In the genomic region with DNA sequence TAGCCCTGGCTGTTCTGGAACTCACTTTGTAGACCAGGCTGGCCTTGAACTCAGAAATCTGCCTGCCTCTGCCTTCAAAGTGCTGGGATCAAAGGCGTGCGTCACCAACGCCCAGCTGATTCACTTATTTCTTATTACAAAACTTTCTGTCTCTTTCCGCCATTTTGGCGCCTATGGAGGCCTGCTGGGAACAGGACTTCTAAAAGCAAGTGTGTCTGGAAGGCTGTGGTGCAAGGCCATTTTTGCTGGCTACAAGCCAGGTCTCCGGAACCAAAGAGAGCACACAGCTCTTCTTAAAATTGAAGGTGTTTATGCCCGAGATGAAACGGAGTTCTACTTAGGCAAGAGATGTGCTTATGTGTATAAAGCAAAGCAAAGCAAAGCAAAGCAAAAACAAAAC, we compare ENCODE assay signal across 10 mouse cellular contexts. TPM values are rescaled to one million over a fixed set of nuclear protein-coding genes. Genes with fewer than 3 reads are reported as not detected.
DNase-seq lines count a peak whose midpoint lies in the region.
"Had no signal": no experiment of that assay in that cellular context is flagged by ENCODE, and none has a peak within 500 bp of the region (broad histone marks: within the 10 kb centered on the region; RNA-seq: fewer than 3 reads in every experiment).

No protein-coding gene starts in this region.

- DNase-seq in MN1 (ENCODE audit: low spot score) = peak; percentile 55
- peak; percentile 44 to 52 for DNase-seq in adrenal gland, adult (ENCODE audit: inconsistent age in 2 of 2, low spot score in 1 of 2)
- peak; percentile 40 for DNase-seq in adrenal gland, postnatal 10 days
- peak; percentile 43 for DNase-seq in adrenal gland, postnatal 25 days
- DNase-seq in cerebellum, postnatal 14 days = peak; percentile 37 to 46
- DNase-seq in heart, adult 11 months = peak; percentile 89
- peak; percentile 32 for DNase-seq in kidney, postnatal 10 days
- peak; percentile 19 for DNase-seq in thymus, postnatal 4 days

RNA-seq across cellular contexts. Expression of gene Batf, which starts 24.2 kb away (rescaled TPM):
- total RNA-seq in adrenal gland, postnatal 10 days (2021) = 1 to 10 TPM; 1.2 to 1.6 TPM
- total RNA-seq in adrenal gland, postnatal 25 days (2021) = not detected in 2 replicates
- total RNA-seq: forebrain, postnatal 0 days; G1E had no signal

Comparison
In these comparisons a context has a peak if more than half of its experiments do, and no peak if none do; other contexts are left out.
1. Peak in every context shown above with its lines: DNase-seq.
2. DNase-seq: peak in every context shown above with its lines; median percentile 89 in heart, adult 11 months; 55 in MN1; 48 in adrenal gland, adult; 43 in adrenal gland, postnatal 25 days; 42 in cerebellum, postnatal 14 days; 40 in adrenal gland, postnatal 10 days; 32 in kidney, postnatal 10 days; 19 in thymus, postnatal 4 days.